Mouse (Mus musculus): ENCODE measurements around the gene March4.

DNA sequence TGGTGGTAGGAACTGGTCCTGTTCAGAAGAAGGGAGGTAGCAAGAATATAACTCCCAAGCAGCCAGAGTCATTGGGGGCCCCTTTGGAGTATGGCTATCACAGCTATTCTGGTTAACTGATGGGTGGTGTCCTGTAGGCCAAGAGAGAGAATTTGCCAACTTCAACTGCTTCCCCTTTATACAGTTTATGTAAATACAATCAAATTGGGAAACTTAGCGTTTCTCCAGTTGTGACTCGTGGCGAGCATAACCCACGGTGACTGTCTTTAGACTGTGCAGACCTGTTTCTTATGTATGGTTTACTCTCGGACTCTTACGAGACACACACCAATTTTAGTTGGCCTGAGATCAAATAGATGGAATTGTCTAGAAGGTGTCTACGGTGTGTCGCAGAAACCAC lies 32.0 kb upstream of the March4 start:
- no peak for TF ChIP-seq EP300 (IDR thresholded peaks at IDR 0.05; ENCODE audit: low read depth)
- TF ChIP-seq CTCF (IDR thresholded peaks at IDR 0.05; ENCODE audit: low read depth): no peak
